Mouse (Mus musculus) testis, adult 2 months (tissue): Measurements from ENCODE around the gene Ssbp4.

Source experiments
- CTCF ChIP-seq: fragments of 200-500 bp; IDR thresholded peaks from 2 replicates; pipeline ENCODE4 v1.5.1; 2012; ENCODE audit warnings: low read depth, mild to moderate bottlenecking, inconsistent platforms, low read length, moderate library complexity; ENCODE audit not compliant: control insufficient read depth, insufficient read depth, insufficient replicate concordance
- POLR2A ChIP-seq: fragments of 200-500 bp; IDR thresholded peaks from 2 replicates; pipeline ENCODE4 v1.6.1; 2012; ENCODE audit warnings: low read depth, mild to moderate bottlenecking, inconsistent platforms, low read length, moderate library complexity; ENCODE audit not compliant: control insufficient read depth

GRCm38 (mm10) chr8:70565561-70565960 lies 43.1 kb downstream of the Ssbp4 start:
- TF ChIP-seq CTCF (no peak), POLR2A (no peak)
